Mouse (Mus musculus): ENCODE results near the gene Slc4a4. TPM values are rescaled to one million over a fixed set of nuclear protein-coding genes. Genes with fewer than 3 reads are reported as not detected.
A peak's percentile ranks its signal among the peaks of the same experiment; 100 is the strongest.

The Slc4a4 gene
- polyA plus RNA-seq, 1 experiment = 6.3 TPM

GRCm38 (mm10) chr5:89012456-89012855 lies 125.8 kb downstream of the Slc4a4 start:
- DNase-seq (ENCODE audit: low read depth) = no peak
- TF ChIP-seq POLR2A (IDR thresholded peaks at IDR 0.05; ENCODE audit: borderline replicate concordance, extremely low read depth, insufficient read depth, insufficient read length, poor library complexity, severe bottlenecking) (no peak), CTCF (IDR thresholded peaks at IDR 0.05; ENCODE audit: borderline replicate concordance, extremely low read depth, insufficient read depth, insufficient read length) (no peak)

GRCm38 (mm10) chr5:89014782-89015181 lies 128.2 kb downstream of the Slc4a4 start:
- DNase-seq (ENCODE audit: low read depth) = no peak
- TF ChIP-seq POLR2A (IDR thresholded peaks at IDR 0.05; ENCODE audit: borderline replicate concordance, extremely low read depth, insufficient read depth, insufficient read length, poor library complexity, severe bottlenecking) (no peak), CTCF (IDR thresholded peaks at IDR 0.05; ENCODE audit: borderline replicate concordance, extremely low read depth, insufficient read depth, insufficient read length) (no peak)

GRCm38 (mm10) chr5:89015878-89016277 lies 129.3 kb downstream of the Slc4a4 start:
- DNase-seq (ENCODE audit: low read depth) = no peak
- TF ChIP-seq CTCF (IDR thresholded peaks at IDR 0.05; ENCODE audit: borderline replicate concordance, extremely low read depth, insufficient read depth, insufficient read length) = no peak
- no peak for TF ChIP-seq POLR2A (IDR thresholded peaks at IDR 0.05; ENCODE audit: borderline replicate concordance, extremely low read depth, insufficient read depth, insufficient read length, poor library complexity, severe bottlenecking)

- TF ChIP-seq POLR2A (IDR thresholded peaks at IDR 0.05; ENCODE audit: borderline replicate concordance, extremely low read depth, insufficient read depth, insufficient read length, poor library complexity, severe bottlenecking) (no peak), CTCF (IDR thresholded peaks at IDR 0.05; ENCODE audit: borderline replicate concordance, extremely low read depth, insufficient read depth, insufficient read length) (no peak)
- DNase-seq (ENCODE audit: low read depth) = no peak
Observed at GRCm38 (mm10) chr5:89018537-89018936, 131.9 kb downstream of the Slc4a4 start.

- DNase-seq (ENCODE audit: low read depth) = no peak
- TF ChIP-seq POLR2A (IDR thresholded peaks at IDR 0.05; ENCODE audit: borderline replicate concordance, extremely low read depth, insufficient read depth, insufficient read length, poor library complexity, severe bottlenecking) = no peak
- TF ChIP-seq CTCF (IDR thresholded peaks at IDR 0.05; ENCODE audit: borderline replicate concordance, extremely low read depth, insufficient read depth, insufficient read length) = no peak
Observed at GRCm38 (mm10) chr5:89024413-89024812, 137.8 kb downstream of the Slc4a4 start.

GRCm38 (mm10) chr5:89027518-89028085 lies 141.0 kb downstream of the Slc4a4 start:
- TF ChIP-seq CTCF (IDR thresholded peaks at IDR 0.05; ENCODE audit: borderline replicate concordance, extremely low read depth, insufficient read depth, insufficient read length) (no peak), POLR2A (IDR thresholded peaks at IDR 0.05; ENCODE audit: borderline replicate concordance, extremely low read depth, insufficient read depth, insufficient read length, poor library complexity, severe bottlenecking) (no peak)
- DNase-seq (ENCODE audit: low read depth) = no peak

- TF ChIP-seq CTCF (IDR thresholded peaks at IDR 0.05; ENCODE audit: borderline replicate concordance, extremely low read depth, insufficient read depth, insufficient read length) (no peak), POLR2A (IDR thresholded peaks at IDR 0.05; ENCODE audit: borderline replicate concordance, extremely low read depth, insufficient read depth, insufficient read length, poor library complexity, severe bottlenecking) (no peak)
- no peak for DNase-seq (ENCODE audit: low read depth)
Observed at GRCm38 (mm10) chr5:89032647-89033046, 146.0 kb downstream of the Slc4a4 start.

GRCm38 (mm10) chr5:89033256-89033655 lies 146.6 kb downstream of the Slc4a4 start:
- DNase-seq (ENCODE audit: low read depth) = no peak
- TF ChIP-seq POLR2A (IDR thresholded peaks at IDR 0.05; ENCODE audit: borderline replicate concordance, extremely low read depth, insufficient read depth, insufficient read length, poor library complexity, severe bottlenecking) (no peak), CTCF (IDR thresholded peaks at IDR 0.05; ENCODE audit: borderline replicate concordance, extremely low read depth, insufficient read depth, insufficient read length) (no peak)

- DNase-seq (ENCODE audit: low read depth) = peak; percentile 47
- no peak for TF ChIP-seq POLR2A (IDR thresholded peaks at IDR 0.05; ENCODE audit: borderline replicate concordance, extremely low read depth, insufficient read depth, insufficient read length, poor library complexity, severe bottlenecking)
- no peak for TF ChIP-seq CTCF (IDR thresholded peaks at IDR 0.05; ENCODE audit: borderline replicate concordance, extremely low read depth, insufficient read depth, insufficient read length)
Observed at GRCm38 (mm10) chr5:89036147-89036546, 149.5 kb downstream of the Slc4a4 start.

GRCm38 (mm10) chr5:89040814-89041213 lies 154.2 kb downstream of the Slc4a4 start:
- no peak for TF ChIP-seq POLR2A (IDR thresholded peaks at IDR 0.05; ENCODE audit: borderline replicate concordance, extremely low read depth, insufficient read depth, insufficient read length, poor library complexity, severe bottlenecking)
- no peak for TF ChIP-seq CTCF (IDR thresholded peaks at IDR 0.05; ENCODE audit: borderline replicate concordance, extremely low read depth, insufficient read depth, insufficient read length)
- peak; percentile 42 for DNase-seq (ENCODE audit: low read depth)

GRCm38 (mm10) chr5:89043846-89044245 lies 157.2 kb downstream of the Slc4a4 start:
- peak; percentile 77 for DNase-seq (ENCODE audit: low read depth)
- TF ChIP-seq POLR2A (IDR thresholded peaks at IDR 0.05; ENCODE audit: borderline replicate concordance, extremely low read depth, insufficient read depth, insufficient read length, poor library complexity, severe bottlenecking) (no peak), CTCF (IDR thresholded peaks at IDR 0.05; ENCODE audit: borderline replicate concordance, extremely low read depth, insufficient read depth, insufficient read length) (no peak)

GRCm38 (mm10) chr5:89044801-89045200 lies 158.2 kb downstream of the Slc4a4 start:
- DNase-seq (ENCODE audit: low read depth) = no peak
- no peak for TF ChIP-seq POLR2A (IDR thresholded peaks at IDR 0.05; ENCODE audit: borderline replicate concordance, extremely low read depth, insufficient read depth, insufficient read length, poor library complexity, severe bottlenecking)
- no peak for TF ChIP-seq CTCF (IDR thresholded peaks at IDR 0.05; ENCODE audit: borderline replicate concordance, extremely low read depth, insufficient read depth, insufficient read length)
